Mouse (Mus musculus): ENCODE results near the gene Kcnd2. TPM values are rescaled to one million over a fixed set of nuclear protein-coding genes. Genes with fewer than 3 reads are reported as not detected.
"Not testable (repeated sequence)": the region's sequence is repeated elsewhere in the genome, so short reads cannot be mapped to it uniquely, and the experiment has no call there.

The Kcnd2 gene
- total and polyA plus RNA-seq, 3 experiments, result 0.05 TPM; not detected in 2

- no peak for ATAC-seq (ENCODE audit: extremely low read depth, insufficient number of reproducible peaks, low FRiP score, poor library complexity, severe bottlenecking)
- TF ChIP-seq GATA2 (IDR thresholded peaks at IDR 0.05; ENCODE audit: borderline replicate concordance, low read depth, low read length) (no peak), TAL1 (conservative IDR thresholded peaks at IDR 0.05; ENCODE audit: low read depth, low read length) (no peak), POLR2AphosphoS5 (IDR thresholded peaks at IDR 0.05; ENCODE audit: insufficient replicate concordance, low read depth, low read length) (no peak), CTCF (IDR thresholded peaks at IDR 0.05; ENCODE audit: low read depth, low read length) (no peak), GATA1 (IDR thresholded peaks at IDR 0.05; ENCODE audit: borderline replicate concordance, low read length) (no peak)
- no peaks in the 10 kb centered on the region for H3K9me3 ChIP-seq (replicated peaks)
- H3K27me3 ChIP-seq (ENCODE audit: insufficient read depth, low read length), result no peaks in the 10 kb centered on the region
- DNase-seq (ENCODE audit: low spot score), result no peak
- no peak overlapping the region for H3K4me3 ChIP-seq (ENCODE audit: low read depth, low read length)
- no peaks in the 10 kb centered on the region for H3K4me1 ChIP-seq (ENCODE audit: insufficient read depth, low read depth, low read length)
- H3K36me3 ChIP-seq (replicated peaks), result no peaks in the 10 kb centered on the region
Measured at GRCm38 (mm10) chr6:21304943-21305342, 89.6 kb downstream of the Kcnd2 start.

- no peaks in the 10 kb centered on the region for H3K27me3 ChIP-seq (ENCODE audit: insufficient read depth, low read length)
- no peaks in the 10 kb centered on the region for H3K9me3 ChIP-seq (replicated peaks)
- no peak overlapping the region for H3K4me3 ChIP-seq (ENCODE audit: low read depth, low read length)
- no peaks in the 10 kb centered on the region for H3K4me1 ChIP-seq (ENCODE audit: insufficient read depth, low read depth, low read length)
- DNase-seq (ENCODE audit: low spot score) (no peak), ATAC-seq (ENCODE audit: extremely low read depth, insufficient number of reproducible peaks, low FRiP score, poor library complexity, severe bottlenecking) (no peak)
- no peaks in the 10 kb centered on the region for H3K36me3 ChIP-seq (replicated peaks)
- TF ChIP-seq CTCF (IDR thresholded peaks at IDR 0.05; ENCODE audit: low read depth, low read length) (no peak), GATA1 (IDR thresholded peaks at IDR 0.05; ENCODE audit: borderline replicate concordance, low read length) (no peak), POLR2AphosphoS5 (IDR thresholded peaks at IDR 0.05; ENCODE audit: insufficient replicate concordance, low read depth, low read length) (no peak), GATA2 (IDR thresholded peaks at IDR 0.05; ENCODE audit: borderline replicate concordance, low read depth, low read length) (no peak), TAL1 (conservative IDR thresholded peaks at IDR 0.05; ENCODE audit: low read depth, low read length) (no peak)
Measured at GRCm38 (mm10) chr6:21310159-21310558, 94.9 kb downstream of the Kcnd2 start.

- no peaks in the 10 kb centered on the region for H3K9me3 ChIP-seq (replicated peaks)
- no peaks in the 10 kb centered on the region for H3K27me3 ChIP-seq (ENCODE audit: insufficient read depth, low read length)
- ATAC-seq (ENCODE audit: extremely low read depth, insufficient number of reproducible peaks, low FRiP score, poor library complexity, severe bottlenecking) (no peak), DNase-seq (ENCODE audit: low spot score) (no peak)
- H3K36me3 ChIP-seq (replicated peaks), result no peaks in the 10 kb centered on the region
- no peak overlapping the region for H3K4me3 ChIP-seq (ENCODE audit: low read depth, low read length)
- TF ChIP-seq GATA2 (IDR thresholded peaks at IDR 0.05; ENCODE audit: borderline replicate concordance, low read depth, low read length) (no peak), POLR2AphosphoS5 (IDR thresholded peaks at IDR 0.05; ENCODE audit: insufficient replicate concordance, low read depth, low read length) (no peak), TAL1 (conservative IDR thresholded peaks at IDR 0.05; ENCODE audit: low read depth, low read length) (no peak), GATA1 (IDR thresholded peaks at IDR 0.05; ENCODE audit: borderline replicate concordance, low read length) (no peak), CTCF (IDR thresholded peaks at IDR 0.05; ENCODE audit: low read depth, low read length) (no peak)
- no peaks in the 10 kb centered on the region for H3K4me1 ChIP-seq (ENCODE audit: insufficient read depth, low read depth, low read length)
Measured at GRCm38 (mm10) chr6:21321407-21321806, 106.1 kb downstream of the Kcnd2 start.

GRCm38 (mm10) chr6:21322211-21322610, 106.9 kb downstream of the Kcnd2 start:
- H3K4me1 ChIP-seq (ENCODE audit: insufficient read depth, low read depth, low read length), result peaks cover 5% of the 10 kb centered on the region
- ATAC-seq (ENCODE audit: extremely low read depth, insufficient number of reproducible peaks, low FRiP score, poor library complexity, severe bottlenecking) (no peak), DNase-seq (ENCODE audit: low spot score) (no peak)
- no peaks in the 10 kb centered on the region for H3K9me3 ChIP-seq (replicated peaks)
- TF ChIP-seq CTCF (IDR thresholded peaks at IDR 0.05; ENCODE audit: low read depth, low read length), result no peak
- no peak for TF ChIP-seq POLR2AphosphoS5 (IDR thresholded peaks at IDR 0.05; ENCODE audit: insufficient replicate concordance, low read depth, low read length)
- TF ChIP-seq TAL1 (conservative IDR thresholded peaks at IDR 0.05; ENCODE audit: low read depth, low read length), result no peak
- no peak for TF ChIP-seq GATA1 (IDR thresholded peaks at IDR 0.05; ENCODE audit: borderline replicate concordance, low read length)
- TF ChIP-seq GATA2 (IDR thresholded peaks at IDR 0.05; ENCODE audit: borderline replicate concordance, low read depth, low read length), result no peak
- no peaks in the 10 kb centered on the region for H3K36me3 ChIP-seq (replicated peaks)
- no peaks in the 10 kb centered on the region for H3K27me3 ChIP-seq (ENCODE audit: insufficient read depth, low read length)
- no peak overlapping the region for H3K4me3 ChIP-seq (ENCODE audit: low read depth, low read length)

GRCm38 (mm10) chr6:21325251-21325650, 109.9 kb downstream of the Kcnd2 start:
- H3K4me1 ChIP-seq (ENCODE audit: insufficient read depth, low read depth, low read length), result peaks cover 8% of the 10 kb centered on the region
- H3K9me3 ChIP-seq (replicated peaks), result no peaks in the 10 kb centered on the region
- ATAC-seq (ENCODE audit: extremely low read depth, insufficient number of reproducible peaks, low FRiP score, poor library complexity, severe bottlenecking) (no peak), DNase-seq (ENCODE audit: low spot score) (no peak)
- no peaks in the 10 kb centered on the region for H3K27me3 ChIP-seq (ENCODE audit: insufficient read depth, low read length)
- H3K4me3 ChIP-seq (ENCODE audit: low read depth, low read length), result no peak overlapping the region
- H3K36me3 ChIP-seq (replicated peaks), result no peaks in the 10 kb centered on the region
- TF ChIP-seq GATA2 (IDR thresholded peaks at IDR 0.05; ENCODE audit: borderline replicate concordance, low read depth, low read length), result no peak
- TF ChIP-seq POLR2AphosphoS5 (IDR thresholded peaks at IDR 0.05; ENCODE audit: insufficient replicate concordance, low read depth, low read length), result no peak
- no peak for TF ChIP-seq CTCF (IDR thresholded peaks at IDR 0.05; ENCODE audit: low read depth, low read length)
- no peak for TF ChIP-seq GATA1 (IDR thresholded peaks at IDR 0.05; ENCODE audit: borderline replicate concordance, low read length)
- TF ChIP-seq TAL1 (conservative IDR thresholded peaks at IDR 0.05; ENCODE audit: low read depth, low read length), result no peak

GRCm38 (mm10) chr6:21327081-21327737, 111.9 kb downstream of the Kcnd2 start:
- ATAC-seq (ENCODE audit: extremely low read depth, insufficient number of reproducible peaks, low FRiP score, poor library complexity, severe bottlenecking) (peak; percentile 74), DNase-seq (ENCODE audit: low spot score) (no peak)
- Histone ChIP-seq H3K9me3 (replicated peaks) (no peaks in the 10 kb centered on the region), H3K4me1 (ENCODE audit: insufficient read depth, low read depth, low read length) (peaks cover 8% of the 10 kb centered on the region), H3K36me3 (replicated peaks) (no peaks in the 10 kb centered on the region), H3K27me3 (ENCODE audit: insufficient read depth, low read length) (no peaks in the 10 kb centered on the region), H3K4me3 (ENCODE audit: low read depth, low read length) (no peak overlapping the region)
- no peak for TF ChIP-seq GATA1 (IDR thresholded peaks at IDR 0.05; ENCODE audit: borderline replicate concordance, low read length)
- no peak for TF ChIP-seq CTCF (IDR thresholded peaks at IDR 0.05; ENCODE audit: low read depth, low read length)
- no peak for TF ChIP-seq POLR2AphosphoS5 (IDR thresholded peaks at IDR 0.05; ENCODE audit: insufficient replicate concordance, low read depth, low read length)
- no peak for TF ChIP-seq TAL1 (conservative IDR thresholded peaks at IDR 0.05; ENCODE audit: low read depth, low read length)
- no peak for TF ChIP-seq GATA2 (IDR thresholded peaks at IDR 0.05; ENCODE audit: borderline replicate concordance, low read depth, low read length)

GRCm38 (mm10) chr6:21385298-21385697, 170.0 kb downstream of the Kcnd2 start:
- not testable (repeated sequence) for H3K9me3 ChIP-seq (replicated peaks); H3K27me3 ChIP-seq (ENCODE audit: insufficient read depth, low read length); ATAC-seq (ENCODE audit: extremely low read depth, insufficient number of reproducible peaks, low FRiP score, poor library complexity, severe bottlenecking); H3K4me3 ChIP-seq (ENCODE audit: low read depth, low read length); H3K36me3 ChIP-seq (replicated peaks); H3K4me1 ChIP-seq (ENCODE audit: insufficient read depth, low read depth, low read length); DNase-seq (ENCODE audit: low spot score)

Measured in G1E (cell line).